Mouse (Mus musculus): Measurements from ENCODE around the gene Polh. TPM values are rescaled to one million over a fixed set of nuclear protein-coding genes. Genes with fewer than 3 reads are reported as not detected.

The Polh gene
- polyA plus RNA-seq (2015; fragmentation: Nextera tagmentation; extraction: Ambion mirVana), result 6.6 and 8.6 TPM in 2 replicates

DNA sequence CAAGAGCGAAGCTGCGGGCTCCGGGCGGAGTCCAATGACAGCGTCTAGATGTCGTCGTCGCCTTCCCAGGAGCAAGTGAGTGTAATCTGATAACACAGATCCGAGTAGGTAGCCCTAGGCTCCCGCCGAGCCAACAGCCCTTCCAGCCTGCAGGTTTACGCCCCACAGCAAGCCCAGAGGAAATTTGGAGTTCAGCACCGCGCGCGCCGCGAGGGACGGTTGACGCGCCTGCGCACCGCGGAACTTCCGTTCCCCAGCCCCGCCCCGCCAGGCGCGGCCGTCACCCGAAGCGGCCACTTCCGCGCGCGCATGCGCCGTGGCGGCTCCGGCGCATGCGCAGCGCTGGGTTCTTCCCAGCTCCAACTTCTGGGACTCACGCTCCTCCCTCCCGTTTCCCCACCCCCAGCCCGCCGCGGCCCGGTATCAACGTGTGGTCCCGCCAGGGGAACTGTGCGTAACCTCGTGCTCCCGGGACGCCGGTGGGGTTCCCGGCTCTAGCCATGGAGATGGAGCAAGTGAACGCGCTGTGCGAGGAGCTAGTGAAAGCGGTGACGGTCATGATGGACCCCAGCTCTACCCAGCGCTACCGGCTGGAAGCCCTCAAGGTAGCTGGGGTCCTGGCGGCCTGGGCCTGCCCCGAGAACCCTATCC is at the start of gene Polh, which contains the start of gene Xpo5:
Polh (minus strand) TSS at position 225 of the 651 bp plus-strand sequence.
Xpo5 (plus strand) TSS at position 362 of the 651 bp plus-strand sequence.
- ATAC-seq, result peak; percentile 98
- no peaks in the 10 kb centered on the region for H3K9me3 ChIP-seq (ENCODE audit: low read length)
- no peaks in the 10 kb centered on the region for H3K27me3 ChIP-seq (replicated peaks; ENCODE audit: insufficient read depth, low read length)
- TF ChIP-seq CTCF (IDR thresholded peaks at IDR 0.05), result peak; percentile 20; the same call in 1 of the 2 replicates
- no peak for TF ChIP-seq EP300 (IDR thresholded peaks at IDR 0.05)
- H3K36me3 ChIP-seq (ENCODE audit: insufficient read depth, low read length), result peaks cover 12% of the 10 kb centered on the region; the same call in 1 of the 2 replicates
- under 1% methylated on average over 64 of the region's 66 CpGs for WGBS
- peaks cover 5% of the 10 kb centered on the region; the same call in 1 of the 2 replicates for H3K4me1 ChIP-seq (ENCODE audit: insufficient read depth, low read depth, low read length)
- peak within 1 kb of the TSS; percentile 62 for H3K27ac ChIP-seq (ENCODE audit: low read length)
- peak within 1 kb of the TSS; percentile 84 for H3K4me2 ChIP-seq (replicated peaks; ENCODE audit: low read depth, low read length)
- peak within 1 kb of the TSS; percentile 67 for H3K9ac ChIP-seq (replicated peaks; ENCODE audit: low read depth)
- peak within 1 kb of the TSS; percentile 91 for H3K4me3 ChIP-seq (ENCODE audit: low read depth, low read length)
- peak; percentile 97 for DNase-seq (ENCODE audit: low spot score)

DNA sequence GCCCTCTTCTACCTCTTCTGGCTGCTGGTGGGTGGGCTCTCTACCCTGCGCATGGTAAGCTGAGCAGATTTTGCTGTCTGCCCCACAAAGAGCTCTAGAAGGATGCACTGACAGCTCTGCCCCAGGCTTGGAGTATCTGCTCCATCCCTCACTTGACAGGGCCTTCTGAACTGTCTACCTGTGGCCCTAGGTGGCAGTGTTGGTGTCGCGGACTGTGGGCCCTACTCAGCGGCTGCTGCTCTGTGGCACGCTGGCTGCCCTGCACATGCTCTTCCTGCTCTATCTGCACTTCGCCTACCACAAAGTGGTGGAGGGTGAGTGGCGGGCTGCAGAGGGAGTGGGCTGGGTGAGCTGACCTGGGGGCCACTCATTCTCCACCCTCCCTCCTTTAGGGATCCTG is 48.7 kb upstream of the Polh start:
- ATAC-seq, result no peak
- H3K9ac ChIP-seq (replicated peaks; ENCODE audit: low read depth), result no peak overlapping the region
- H3K36me3 ChIP-seq (ENCODE audit: insufficient read depth, low read length), result peaks cover 21% of the 10 kb centered on the region; the same call in 1 of the 2 replicates
- DNase-seq (ENCODE audit: low spot score), result no peak
- no peak overlapping the region for H3K4me3 ChIP-seq (ENCODE audit: low read depth, low read length)
- H3K4me2 ChIP-seq (replicated peaks; ENCODE audit: low read depth, low read length), result no peak overlapping the region
- H3K9me3 ChIP-seq (ENCODE audit: low read length), result no peaks in the 10 kb centered on the region
- 65% methylated on average over 7 of the region's 7 CpGs for WGBS
- no peak overlapping the region for H3K27ac ChIP-seq (ENCODE audit: low read length)
- peaks cover 16% of the 10 kb centered on the region for H3K4me1 ChIP-seq (ENCODE audit: insufficient read depth, low read depth, low read length)
- H3K27me3 ChIP-seq (replicated peaks; ENCODE audit: insufficient read depth, low read length), result peaks cover 9% of the 10 kb centered on the region; the same call in 1 of the 2 replicates
- TF ChIP-seq CTCF (IDR thresholded peaks at IDR 0.05), result peak; percentile 33
- no peak for TF ChIP-seq EP300 (IDR thresholded peaks at IDR 0.05)

DNA sequence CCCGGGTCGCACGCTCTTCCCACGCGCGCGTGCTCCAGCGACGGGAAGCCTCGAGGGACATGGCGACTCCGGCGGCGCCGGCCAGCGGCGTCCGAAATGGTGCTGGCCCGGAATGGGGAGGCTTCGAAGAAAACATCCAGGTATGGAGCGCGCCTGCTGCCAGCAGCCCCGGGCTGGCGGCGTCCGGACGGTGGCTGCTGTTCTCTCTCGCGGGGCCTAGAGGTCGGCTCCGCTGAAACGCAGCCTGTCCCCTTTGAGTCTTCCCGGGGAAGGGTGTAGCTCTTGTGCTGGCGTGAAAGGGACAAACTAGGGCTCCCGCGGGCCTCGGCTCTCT is 45.7 kb upstream of the Polh start:
- H3K36me3 ChIP-seq (ENCODE audit: insufficient read depth, low read length), result peaks cover 29% of the 10 kb centered on the region; the same call in 1 of the 2 replicates

DNA sequence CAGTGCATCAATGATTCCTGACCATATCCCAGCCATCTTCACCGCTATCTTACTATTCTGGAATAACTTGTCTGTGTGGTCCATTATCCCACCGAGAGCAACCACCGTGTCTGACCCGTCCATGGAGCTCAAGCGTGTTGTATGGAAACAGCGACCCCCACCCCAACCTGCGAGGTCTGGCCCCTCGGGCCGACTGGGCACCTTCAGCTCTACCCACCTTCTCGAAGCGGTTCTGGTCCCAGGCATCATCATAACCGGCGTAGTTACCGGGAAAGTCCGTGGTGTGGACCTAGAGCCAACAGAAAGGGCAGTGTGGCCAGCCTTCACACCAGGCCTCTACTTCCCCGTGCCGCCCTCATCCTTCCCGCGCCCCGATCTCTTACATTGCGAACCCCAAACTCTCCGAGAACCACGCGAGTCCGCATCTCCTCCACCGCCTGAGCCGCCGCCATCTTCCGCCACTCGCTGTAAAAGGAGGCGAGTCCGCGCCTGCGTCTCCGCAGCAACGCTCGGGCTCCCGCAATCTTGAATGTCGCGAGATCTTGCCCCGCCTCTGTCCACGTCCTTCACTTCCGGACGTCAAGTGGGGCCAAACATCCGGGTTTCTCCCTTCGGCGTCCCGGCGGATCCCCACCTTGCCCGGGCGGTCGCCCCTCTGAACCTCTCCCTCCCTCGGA is 45.2 kb upstream of the Polh start, which contains the start of the genes Polr1c and Yipf3:
Polr1c (minus strand) TSS at position 543 of the 677 bp plus-strand sequence.
Yipf3 (plus strand) TSS at position 569 of the 677 bp plus-strand sequence.
- H3K4me3 ChIP-seq (ENCODE audit: low read depth, low read length), result peak within 1 kb of the TSS; percentile 89
- H3K36me3 ChIP-seq (ENCODE audit: insufficient read depth, low read length), result peaks cover 29% of the 10 kb centered on the region; the same call in 1 of the 2 replicates
- under 1% methylated on average over 49 of the region's 53 CpGs for WGBS

More for the DNA sequence above, 45.7 kb upstream of the Polh start:
- peak overlapping the region; percentile 91 for H3K27ac ChIP-seq (ENCODE audit: low read length)
- under 1% methylated on average over 37 of the region's 37 CpGs for WGBS
- no peaks in the 10 kb centered on the region for H3K27me3 ChIP-seq (replicated peaks; ENCODE audit: insufficient read depth, low read length)
- DNase-seq (ENCODE audit: low spot score) (no peak), ATAC-seq (peak; percentile 39; the same call in 1 of the 2 replicates)
- peak overlapping the region; percentile 99 for H3K9ac ChIP-seq (replicated peaks; ENCODE audit: low read depth)
- peak overlapping the region; percentile 89 for H3K4me3 ChIP-seq (ENCODE audit: low read depth, low read length)
- no peak for TF ChIP-seq EP300 (IDR thresholded peaks at IDR 0.05)
- no peak for TF ChIP-seq CTCF (IDR thresholded peaks at IDR 0.05)
- H3K4me1 ChIP-seq (ENCODE audit: insufficient read depth, low read depth, low read length), result peaks cover 15% of the 10 kb centered on the region
- H3K4me2 ChIP-seq (replicated peaks; ENCODE audit: low read depth, low read length), result peak overlapping the region; percentile 74
- no peaks in the 10 kb centered on the region for H3K9me3 ChIP-seq (ENCODE audit: low read length)

GRCm38 (mm10) chr17:46244579-46244978 is 42.1 kb upstream of the Polh start:
- Histone ChIP-seq H3K27ac (ENCODE audit: low read length) (peak overlapping the region; percentile 78), H3K9me3 (ENCODE audit: low read length) (no peaks in the 10 kb centered on the region), H3K36me3 (ENCODE audit: insufficient read depth, low read length) (peaks cover 11% of the 10 kb centered on the region; the same call in 1 of the 2 replicates), H3K9ac (replicated peaks; ENCODE audit: low read depth) (no peak overlapping the region), H3K4me2 (replicated peaks; ENCODE audit: low read depth, low read length) (no peak overlapping the region), H3K4me1 (ENCODE audit: insufficient read depth, low read depth, low read length) (peaks cover 15% of the 10 kb centered on the region), H3K4me3 (ENCODE audit: low read depth, low read length) (no peak overlapping the region), H3K27me3 (replicated peaks; ENCODE audit: insufficient read depth, low read length) (no peaks in the 10 kb centered on the region)
- DNase-seq (ENCODE audit: low spot score) (peak; percentile 86), ATAC-seq (peak; percentile 13)
- 39% methylated on average over 10 of the region's 10 CpGs for WGBS
- TF ChIP-seq CTCF (IDR thresholded peaks at IDR 0.05) (no peak), EP300 (IDR thresholded peaks at IDR 0.05) (no peak)

More for the DNA sequence above, 45.2 kb upstream of the Polh start, which contains the start of the genes Polr1c and Yipf3:
- Histone ChIP-seq H3K4me1 (ENCODE audit: insufficient read depth, low read depth, low read length) (peaks cover 15% of the 10 kb centered on the region), H3K9me3 (ENCODE audit: low read length) (no peaks in the 10 kb centered on the region), H3K9ac (replicated peaks; ENCODE audit: low read depth) (peak within 1 kb of the TSS; percentile 99), H3K4me2 (replicated peaks; ENCODE audit: low read depth, low read length) (peak within 1 kb of the TSS; percentile 74), H3K27me3 (replicated peaks; ENCODE audit: insufficient read depth, low read length) (no peaks in the 10 kb centered on the region), H3K27ac (ENCODE audit: low read length) (peak within 1 kb of the TSS; percentile 91)
- DNase-seq (ENCODE audit: low spot score) (peak; percentile 98), ATAC-seq (peak; percentile 89)
- TF ChIP-seq EP300 (IDR thresholded peaks at IDR 0.05), result no peak
- TF ChIP-seq CTCF (IDR thresholded peaks at IDR 0.05), result no peak

GRCm38 (mm10) chr17:46243624-46244023 is 41.2 kb upstream of the Polh start:
- Histone ChIP-seq H3K9ac (replicated peaks; ENCODE audit: low read depth) (no peak overlapping the region), H3K9me3 (ENCODE audit: low read length) (no peaks in the 10 kb centered on the region), H3K4me1 (ENCODE audit: insufficient read depth, low read depth, low read length) (peaks cover 9% of the 10 kb centered on the region), H3K27ac (ENCODE audit: low read length) (peak overlapping the region; percentile 78), H3K27me3 (replicated peaks; ENCODE audit: insufficient read depth, low read length) (no peaks in the 10 kb centered on the region), H3K4me3 (ENCODE audit: low read depth, low read length) (no peak overlapping the region), H3K4me2 (replicated peaks; ENCODE audit: low read depth, low read length) (no peak overlapping the region), H3K36me3 (ENCODE audit: insufficient read depth, low read length) (peaks cover 15% of the 10 kb centered on the region; the same call in 1 of the 2 replicates)
- no peak for TF ChIP-seq CTCF (IDR thresholded peaks at IDR 0.05)
- TF ChIP-seq EP300 (IDR thresholded peaks at IDR 0.05), result no peak
- ATAC-seq (no peak), DNase-seq (ENCODE audit: low spot score) (no peak)
- WGBS, result 53% methylated on average over 2 of the region's 2 CpGs
